8 mouse cellular contexts compared by ENCODE assay signal in genomic region chr15:98807895-98808650, GRCm38 (mm10). TPM values are rescaled to one million over a fixed set of nuclear protein-coding genes. Genes with fewer than 3 reads are reported as not detected.
A peak's percentile ranks its signal among the peaks of the same experiment; 100 is the strongest.
DNase-seq lines count a peak whose midpoint lies in the region; ATAC-seq and TF ChIP-seq lines count a peak whose summit lies in the region.

No protein-coding gene starts in this region.

- H3K4me1 ChIP-seq in heart, embryonic 10.5 days, result peaks cover 59% of the 10 kb centered on the region
- H3K4me1 ChIP-seq in intestine, postnatal 0 days (replicated peaks; ENCODE audit: control insufficient read depth, insufficient read depth, low read length), result 0 out of 2 replicates have a peak, but pooled peaks cover 19% of the 10 kb centered on the region
- H3K4me1 ChIP-seq in liver, embryonic 13.5 days (replicated peaks), result peaks cover 48% of the 10 kb centered on the region

- no peak for TF ChIP-seq CTCF in intestine, postnatal 0 days (IDR thresholded peaks at IDR 0.05; ENCODE audit: low read depth)

- WGBS in heart, embryonic 10.5 days, result under 1% methylated on average over 33 of the region's 34 CpGs
- under 1% methylated on average over 34 of the region's 34 CpGs for WGBS in intestine, postnatal 0 days
- 2% methylated on average over 34 of the region's 34 CpGs for whole genome bisulfite sequencing in liver, embryonic 13.5 days (ENCODE audit: insufficient replicate concordance)

- ATAC-seq in frontal cortex, adult (ENCODE audit: low TSS enrichment), result peak; percentile 10
- ATAC-seq in intestine, postnatal 0 days, result peak; percentile 25; the same call in 1 of the 2 replicates
- no peak for ATAC-seq in liver, embryonic 13.5 days (ENCODE audit: low read depth)
- ATAC-seq in erythroid progenitor cell, adult 5-6 weeks (replicated peaks; ENCODE audit: low FRiP score, poor library complexity, severe bottlenecking), result no peak

- no peak overlapping the region for H3K9ac ChIP-seq in intestine, postnatal 0 days (ENCODE audit: low read depth, low read length)
- no peak overlapping the region for H3K9ac ChIP-seq in liver, embryonic 13.5 days

- H3K4me3 ChIP-seq in heart, embryonic 10.5 days, result peak overlapping the region; percentile 63
- H3K4me3 ChIP-seq in intestine, postnatal 0 days (ENCODE audit: low read depth, low read length), result peak overlapping the region; percentile 44
- peak overlapping the region; percentile 49 for H3K4me3 ChIP-seq in liver, embryonic 13.5 days (replicated peaks)

- H3K9me3 ChIP-seq in heart, embryonic 10.5 days, result no peaks in the 10 kb centered on the region
- no peaks in the 10 kb centered on the region for H3K9me3 ChIP-seq in intestine, postnatal 0 days (ENCODE audit: control insufficient read depth)
- no peaks in the 10 kb centered on the region for H3K9me3 ChIP-seq in liver, embryonic 13.5 days (replicated peaks)

- H3K4me2 ChIP-seq in intestine, postnatal 0 days (replicated peaks; ENCODE audit: low read depth), result peak overlapping the region; percentile 82
- H3K4me2 ChIP-seq in liver, embryonic 13.5 days, result peak overlapping the region; percentile 63

- no peak for DNase-seq in heart, embryonic 10.5 days (ENCODE audit: low spot score)
- no peak for DNase-seq in heart, adult 9 months (ENCODE audit: low spot score in 2 of 2)
- DNase-seq in R1 (ENCODE audit: low read depth, low spot score), result peak; percentile 40
- DNase-seq in liver, embryonic 13.5 days, result no peak
- DNase-seq in right cerebral cortex, postnatal 25 days, result peak; percentile 84

- H3K36me3 ChIP-seq in heart, embryonic 10.5 days, result peaks cover 23% of the 10 kb centered on the region
- peaks cover 10% of the 10 kb centered on the region for H3K36me3 ChIP-seq in intestine, postnatal 0 days (ENCODE audit: control insufficient read depth, insufficient read depth)
- peaks cover 25% of the 10 kb centered on the region for H3K36me3 ChIP-seq in liver, embryonic 13.5 days

- H3K27me3 ChIP-seq in heart, embryonic 10.5 days (ENCODE audit: insufficient read depth, poor library complexity, severe bottlenecking), result peaks cover 78% of the 10 kb centered on the region
- peaks cover 68% of the 10 kb centered on the region for H3K27me3 ChIP-seq in intestine, postnatal 0 days (replicated peaks; ENCODE audit: control insufficient read depth, insufficient read depth, low read length)
- peaks cover 76% of the 10 kb centered on the region for H3K27me3 ChIP-seq in liver, embryonic 13.5 days

- peak overlapping the region; percentile 36; the same call in 1 of the 2 replicates for H3K27ac ChIP-seq in heart, embryonic 10.5 days
- H3K27ac ChIP-seq in intestine, postnatal 0 days (ENCODE audit: low read depth, low read length), result no peak overlapping the region
- H3K27ac ChIP-seq in liver, embryonic 13.5 days, result no peak overlapping the region

RNA-seq across cellular contexts. Expression of gene Ddn, which starts 1.2 kb away (rescaled TPM):
- polyA plus RNA-seq in heart, embryonic 10.5 days (2016; fragmentation: Nextera tagmentation; extraction: Ambion mirVana), result 0.06 TPM in 1 of 2 replicates, not detected in the other
- polyA plus RNA-seq in intestine, postnatal 0 days (2015; fragmentation: Nextera tagmentation; extraction: Ambion mirVana), result 0.07 TPM in 1 of 2 replicates, not detected in the other
- polyA plus RNA-seq in liver, embryonic 13.5 days (2015; fragmentation: Nextera tagmentation; extraction: Ambion mirVana), result not detected in 2 replicates
- total RNA-seq in erythroid progenitor cell, adult 5-6 weeks (2015; ENCODE audit: low replicate concordance), result not detected in 2 replicates
- not detected in 2 replicates for total RNA-seq in erythroid progenitor cell, adult 5-6 weeks (2017; ENCODE audit: low replicate concordance)

RNA-seq across cellular contexts. Expression of gene Wnt1, which starts 18.4 kb away (rescaled TPM):
- not detected in 2 replicates for polyA plus RNA-seq in heart, embryonic 10.5 days (2016; fragmentation: Nextera tagmentation; extraction: Ambion mirVana)
- polyA plus RNA-seq in intestine, postnatal 0 days (2015; fragmentation: Nextera tagmentation; extraction: Ambion mirVana), result not detected in 2 replicates
- polyA plus RNA-seq in liver, embryonic 13.5 days (2015; fragmentation: Nextera tagmentation; extraction: Ambion mirVana), result not detected in 2 replicates
- not detected in 2 replicates for total RNA-seq in erythroid progenitor cell, adult 5-6 weeks (2015; ENCODE audit: low replicate concordance)
- not detected in 2 replicates for total RNA-seq in erythroid progenitor cell, adult 5-6 weeks (2017; ENCODE audit: low replicate concordance)

RNA-seq across cellular contexts. Expression of gene Prkag1, which starts 23.2 kb away (rescaled TPM):
- 95.0 and 97.7 TPM in 2 replicates for polyA plus RNA-seq in heart, embryonic 10.5 days (2016; fragmentation: Nextera tagmentation; extraction: Ambion mirVana)
- 67.0 and 67.3 TPM in 2 replicates for polyA plus RNA-seq in intestine, postnatal 0 days (2015; fragmentation: Nextera tagmentation; extraction: Ambion mirVana)
- 116 and 117 TPM in 2 replicates for polyA plus RNA-seq in liver, embryonic 13.5 days (2015; fragmentation: Nextera tagmentation; extraction: Ambion mirVana)
- total RNA-seq in erythroid progenitor cell, adult 5-6 weeks (2015; ENCODE audit: low replicate concordance), result 58.0 and 61.2 TPM in 2 replicates
- total RNA-seq in erythroid progenitor cell, adult 5-6 weeks (2017; ENCODE audit: low replicate concordance), result 73.0 and 87.4 TPM in 2 replicates

RNA-seq across cellular contexts. Expression of gene Wnt10b, which starts 30.1 kb away (rescaled TPM):
- polyA plus RNA-seq in heart, embryonic 10.5 days (2016; fragmentation: Nextera tagmentation; extraction: Ambion mirVana), result 0.09 TPM in 1 of 2 replicates, not detected in the other
- 0.08 TPM in 1 of 2 replicates, not detected in the other for polyA plus RNA-seq in intestine, postnatal 0 days (2015; fragmentation: Nextera tagmentation; extraction: Ambion mirVana)
- not detected in 2 replicates for polyA plus RNA-seq in liver, embryonic 13.5 days (2015; fragmentation: Nextera tagmentation; extraction: Ambion mirVana)
- total RNA-seq in erythroid progenitor cell, adult 5-6 weeks (2015; ENCODE audit: low replicate concordance), result 0.36 TPM in 1 of 2 replicates, not detected in the other
- total RNA-seq in erythroid progenitor cell, adult 5-6 weeks (2017; ENCODE audit: low replicate concordance), result not detected in 2 replicates

RNA-seq across cellular contexts. Expression of gene Arf3, which starts 45.1 kb away (rescaled TPM):
- polyA plus RNA-seq in heart, embryonic 10.5 days (2016; fragmentation: Nextera tagmentation; extraction: Ambion mirVana), result 41.7 and 42.7 TPM in 2 replicates
- 31.8 and 35.3 TPM in 2 replicates for polyA plus RNA-seq in intestine, postnatal 0 days (2015; fragmentation: Nextera tagmentation; extraction: Ambion mirVana)
- 11.9 and 13.8 TPM in 2 replicates for polyA plus RNA-seq in liver, embryonic 13.5 days (2015; fragmentation: Nextera tagmentation; extraction: Ambion mirVana)
- 5.4 and 7.6 TPM in 2 replicates for total RNA-seq in erythroid progenitor cell, adult 5-6 weeks (2015; ENCODE audit: low replicate concordance)
- 4.6 and 4.8 TPM in 2 replicates for total RNA-seq in erythroid progenitor cell, adult 5-6 weeks (2017; ENCODE audit: low replicate concordance)

Comparison
In these comparisons a context has a peak if more than half of its experiments do, and no peak if none do; other contexts are left out.
1. DNase-seq: peak in R1 (single experiment) and right cerebral cortex, postnatal 25 days (single experiment); none in heart, embryonic 10.5 days (single experiment), heart, adult 9 months (0 of 2) and liver, embryonic 13.5 days (single experiment).
2. ATAC-seq: peak in frontal cortex, adult (single experiment) and intestine, postnatal 0 days (single experiment); none in liver, embryonic 13.5 days (single experiment) and erythroid progenitor cell, adult 5-6 weeks (single experiment).
3. Peak in every context shown above with its lines, with median percentiles within 50 percentile points of each other: H3K4me3 ChIP-seq.